Mouse (Mus musculus): ENCODE data around the gene Mcf2.

Mcf2 gene

GRCm38 (mm10) chrX:60178744-60179458 lies at the start of gene Mcf2:
TSS of gene Mcf2 (minus strand) at chrX:60179089.
- in situ Hi-C loops (cut with MboI, MseI), result no loop called here

DNA sequence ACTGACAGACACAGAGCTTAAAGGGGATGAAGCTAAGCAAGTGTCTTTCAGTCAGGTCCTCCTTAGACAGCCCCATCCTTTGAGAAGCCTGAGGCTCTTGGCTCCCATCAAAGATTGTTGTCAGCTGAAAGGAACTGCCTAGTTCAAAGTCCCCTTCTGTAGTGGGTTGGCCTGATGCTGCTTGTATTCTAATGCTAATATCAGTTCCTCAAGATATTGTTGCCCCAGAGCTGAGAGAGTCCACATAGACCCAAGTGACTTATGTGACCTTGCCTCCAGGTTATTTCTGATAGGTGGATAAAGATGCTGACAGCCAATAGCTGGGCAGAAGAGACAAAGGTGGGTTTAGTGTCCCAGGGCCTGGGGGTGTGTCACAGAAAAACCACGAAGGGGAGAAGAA lies 8.8 kb upstream of the Mcf2 start:
- in situ Hi-C loops (cut with MboI, MseI), result no loop called here

GRCm38 (mm10) chrX:60182611-60183010 lies 3.7 kb upstream of the Mcf2 start:
- in situ Hi-C loops (cut with MboI, MseI), result no loop called here

- in situ Hi-C loops (cut with MboI, MseI), result no loop called here
These were observed 705 bp downstream of the Mcf2 start for GRCm38 (mm10) chrX:60178025-60178743.

DNA sequence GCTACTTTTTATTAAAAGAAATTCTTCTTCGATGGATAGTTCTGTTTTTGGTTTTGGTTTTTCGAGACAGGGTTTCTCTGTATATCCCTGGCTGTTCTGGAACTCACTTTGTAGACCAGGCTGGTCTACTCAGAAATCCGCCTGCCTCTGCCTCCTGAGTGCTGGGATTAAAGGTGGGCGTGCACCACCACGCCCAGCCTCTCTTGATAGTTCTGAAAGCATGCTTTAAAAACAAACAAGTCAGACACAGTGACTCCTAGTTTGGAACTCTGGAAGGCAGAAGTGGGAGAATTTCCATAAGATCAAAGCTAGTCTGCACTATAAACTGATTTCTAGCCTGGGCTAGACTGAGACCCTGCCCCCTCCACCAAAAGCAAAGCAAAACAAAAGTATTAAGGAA lies 8.8 kb downstream of the Mcf2 start:
- in situ Hi-C loops (cut with MboI, MseI), result no loop called here

DNA sequence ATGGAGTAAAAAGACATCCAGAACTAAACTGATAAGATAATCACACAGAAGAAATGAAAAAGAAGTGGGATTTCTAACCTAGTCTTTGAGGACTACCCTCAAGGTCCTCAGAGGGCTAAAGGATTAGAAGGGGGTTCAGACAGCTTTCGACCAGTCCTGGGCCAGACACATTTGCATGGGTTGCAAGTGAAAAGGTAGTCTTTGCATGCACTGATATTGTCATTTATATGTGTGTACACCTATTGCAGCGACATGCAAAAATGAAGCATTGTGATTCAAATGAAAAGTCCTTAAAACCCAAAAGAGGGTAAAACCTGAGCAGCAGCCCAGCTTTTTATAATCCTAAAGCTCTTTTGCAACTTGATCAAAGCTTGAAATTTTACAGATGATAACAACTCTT lies 9.4 kb downstream of the Mcf2 start:
- in situ Hi-C loops (cut with MboI, MseI), result no loop called here

DNA sequence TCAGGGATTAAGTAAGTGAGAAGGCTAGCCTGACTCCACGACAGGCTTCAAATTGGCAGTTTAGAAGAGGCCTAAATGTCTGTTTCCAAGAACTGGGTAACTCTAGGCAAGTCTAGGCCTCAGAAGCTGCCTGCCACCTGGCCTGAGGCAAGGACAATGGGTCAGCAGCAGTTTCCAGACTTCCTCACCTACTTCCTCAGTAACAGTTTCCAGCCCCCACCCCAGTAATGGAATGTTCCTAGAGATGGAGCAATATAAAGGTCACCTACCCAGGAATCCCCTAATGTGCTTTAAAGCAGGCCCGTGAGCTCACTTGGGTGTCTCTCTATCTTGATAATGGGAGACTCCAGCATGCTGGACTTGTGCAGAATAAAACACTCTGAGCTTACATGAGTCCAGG lies 10.1 kb downstream of the Mcf2 start:
- in situ Hi-C loops (cut with MboI, MseI), result no loop called here

DNA sequence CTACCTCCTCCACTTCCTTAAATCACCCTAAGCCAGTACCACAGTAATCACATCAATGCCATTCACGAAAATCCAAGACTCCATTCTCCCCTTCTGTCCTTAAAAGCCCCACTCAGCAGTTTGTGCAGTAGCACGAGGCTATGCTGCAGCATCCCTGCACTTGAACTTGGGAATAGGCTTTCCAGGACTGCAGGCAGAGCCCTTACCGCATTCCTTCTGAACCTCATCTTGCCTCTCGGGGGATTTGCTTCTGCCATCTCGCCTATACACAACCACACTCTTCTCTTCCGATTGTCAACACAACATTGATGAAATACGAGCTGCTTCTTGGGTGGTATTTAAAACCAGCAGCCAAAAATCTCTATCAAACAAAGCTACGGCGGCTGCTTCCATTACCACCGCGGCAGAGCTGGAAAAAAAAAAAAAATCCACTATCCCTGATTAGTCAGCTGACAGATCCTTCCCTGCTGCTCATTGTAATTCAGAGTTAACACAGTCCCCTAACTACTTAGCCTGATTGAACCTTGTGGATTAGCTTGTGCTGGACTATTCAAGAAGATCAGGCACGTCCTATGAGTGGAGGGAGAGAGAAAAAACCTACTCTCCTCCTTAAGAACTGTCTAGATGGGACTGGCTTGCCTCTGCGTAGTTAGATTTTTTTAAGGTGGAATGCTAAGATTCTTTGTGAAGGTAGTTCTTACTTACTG lies 31.5 kb downstream of the Mcf2 start:
- in situ Hi-C loops (cut with MboI, MseI), result no loop called here

GRCm38 (mm10) chrX:60075359-60075758 lies 103.5 kb downstream of the Mcf2 start:
- in situ Hi-C loops (cut with MboI, MseI), result no loop called here

GRCm38 (mm10) chrX:60055185-60055584 lies 123.7 kb downstream of the Mcf2 start:
- in situ Hi-C loops (cut with MboI, MseI), result no loop called here

- in situ Hi-C loops (cut with MboI, MseI), result no loop called here
These were observed 124.1 kb downstream of the Mcf2 start for GRCm38 (mm10) chrX:60054745-60055144.

GRCm38 (mm10) chrX:60026654-60027053 lies 152.2 kb downstream of the Mcf2 start:
- in situ Hi-C loops (cut with MboI, MseI), result no loop called here

DNA sequence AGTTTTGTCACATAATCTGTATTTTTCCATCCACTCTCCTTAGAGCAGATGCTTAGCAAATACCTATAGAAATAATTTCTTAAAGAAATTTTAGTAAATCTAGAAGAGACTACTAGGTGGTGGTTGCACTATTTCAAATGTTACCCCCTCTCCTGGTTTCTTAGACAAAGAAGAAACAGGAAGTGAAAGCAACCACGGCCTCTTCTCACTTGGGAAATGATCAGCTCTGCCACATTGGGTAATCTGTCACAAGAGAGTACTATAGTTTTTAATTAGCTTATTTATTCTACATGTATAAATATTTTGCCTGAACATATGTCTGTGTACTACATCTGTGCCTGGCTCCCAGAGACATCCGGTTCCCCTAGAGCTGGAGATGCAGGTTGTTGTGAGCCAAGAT lies 157.3 kb downstream of the Mcf2 start:
- in situ Hi-C loops (cut with MboI, MseI), result no loop called here

GRCm38 (mm10) chrX:60021007-60021406 lies 157.9 kb downstream of the Mcf2 start:
- in situ Hi-C loops (cut with MboI, MseI), result no loop called here

GRCm38 (mm10) chrX:60014588-60014987 lies 164.3 kb downstream of the Mcf2 start:
- in situ Hi-C loops (cut with MboI, MseI), result loop anchor here (10.0 kb wide), 1 partner anchor 450 kb away; no protein-coding TSS in a partner anchor

DNA sequence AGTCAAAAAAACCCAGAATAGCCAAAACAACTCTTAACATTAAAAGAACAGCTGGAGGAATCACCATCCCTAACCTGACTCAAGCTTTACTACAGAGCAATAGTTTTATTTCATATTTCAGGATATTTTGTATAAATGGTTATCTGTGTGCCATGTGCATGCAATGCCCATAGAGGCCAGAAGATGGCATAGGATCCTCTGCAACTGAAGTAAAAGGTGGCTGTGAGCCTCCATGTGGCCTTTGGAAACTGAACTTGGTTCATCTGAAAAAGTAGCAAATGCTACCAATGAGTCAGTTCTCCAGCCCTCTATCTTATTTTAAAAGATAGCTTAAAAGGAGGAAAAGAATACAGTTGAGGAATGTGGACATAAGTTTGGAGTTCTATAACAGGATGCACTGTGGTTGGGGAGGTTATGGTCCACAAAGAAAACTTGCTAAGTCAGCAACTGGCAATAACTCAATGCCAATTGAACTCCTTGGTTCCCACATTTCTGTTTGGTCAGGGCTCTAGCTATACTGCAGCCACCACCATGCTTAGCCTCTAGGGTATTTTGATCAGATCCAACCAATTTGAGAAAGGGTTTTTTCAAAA lies 165.7 kb downstream of the Mcf2 start:
- in situ Hi-C loops (cut with MboI, MseI), result loop anchor here (10.0 kb wide), 1 partner anchor 452 kb away; no protein-coding TSS in a partner anchor

Measured in T-helper 1 cell (primary cell).